Mouse (Mus musculus) hindbrain, embryonic 11.5 days (tissue): ENCODE measurements around the gene Spata2. TPM values are rescaled to one million over a fixed set of nuclear protein-coding genes. Genes with fewer than 3 reads are reported as not detected.

Source experiments
- ATAC-seq: fragments of 200-750 bp; cut with Nextera tagmentation; 2 replicates; pipeline ENCODE4 v1.8.0; 2017; ENCODE audit warnings: mild to moderate bottlenecking, moderate TSS enrichment, moderate library complexity; ENCODE audit not compliant: low FRiP score
- DNase-seq: peaks from one replicate; pipeline ENCODE4 v3.0.0-alpha.2; 2015; ENCODE audit warnings: low spot score
- H3K27ac ChIP-seq: fragments of 300-500 bp; sonication (generic); 2 replicates; pipeline ENCODE4 v1.5.1; 2014; ENCODE audit warnings: mild to moderate bottlenecking, low read depth, low read length
- H3K27me3 ChIP-seq: fragments of 300-500 bp; sonication (generic); 2 replicates; pipeline ENCODE4 v1.6.1; 2014; ENCODE audit warnings: mild to moderate bottlenecking, low read length, moderate library complexity, mixed read lengths; ENCODE audit not compliant: control insufficient read depth, insufficient read depth
- H3K36me3 ChIP-seq: fragments of 300-500 bp; sonication (generic); 2 replicates; pipeline ENCODE4 v1.6.1; 2014; ENCODE audit warnings: mild to moderate bottlenecking, low read length, moderate library complexity, mixed read lengths; ENCODE audit not compliant: control insufficient read depth, insufficient read depth
- H3K4me1 ChIP-seq: fragments of 300-500 bp; sonication (generic); replicated peaks from 2 replicates; pipeline ENCODE4 v1.6.1; 2014; ENCODE audit warnings: low read length, mixed read lengths; ENCODE audit not compliant: control insufficient read depth, insufficient read depth
- H3K4me2 ChIP-seq: fragments of 300-500 bp; sonication (generic); replicated peaks from 2 replicates; pipeline ENCODE4 v1.6.1; 2014; ENCODE audit warnings: mild to moderate bottlenecking, low read depth, low read length
- H3K4me3 ChIP-seq: fragments of 300-500 bp; sonication (generic); 2 replicates; pipeline ENCODE4 v1.5.1; 2014; ENCODE audit warnings: low read depth, low read length
- H3K9ac ChIP-seq: fragments of 300-500 bp; sonication (generic); 2 replicates; pipeline ENCODE4 v1.6.1; 2014; ENCODE audit warnings: low read depth, low read length
- H3K9me3 ChIP-seq: fragments of 300-500 bp; sonication (generic); 2 replicates; pipeline ENCODE4 v1.6.1; 2016; ENCODE audit warnings: low read length; ENCODE audit not compliant: control insufficient read depth
- WGBS: fragments of 180-500 bp; shearing (Covaris S2); extraction: QIAGEN DNeasy Blood & Tissue Kit; methylation state at CpG from one replicate; pipeline ENCODE4 v1.1.7; 2014; 5-methylcytosine and 5-hydroxymethylcytosine counted together
- polyA plus RNA-seq: library from polyadenylated mRNA; unstranded; fragments of >200 nt; fragmentation: Nextera tagmentation; extraction: Ambion mirVana; gene quantifications from 2 replicates; pipeline ENCODE4 v1.2.1, GENCODE M21; 2014

The Spata2 gene
- polyA plus RNA-seq, 1 experiment from 2014 or later = 13.5 TPM

DNA sequence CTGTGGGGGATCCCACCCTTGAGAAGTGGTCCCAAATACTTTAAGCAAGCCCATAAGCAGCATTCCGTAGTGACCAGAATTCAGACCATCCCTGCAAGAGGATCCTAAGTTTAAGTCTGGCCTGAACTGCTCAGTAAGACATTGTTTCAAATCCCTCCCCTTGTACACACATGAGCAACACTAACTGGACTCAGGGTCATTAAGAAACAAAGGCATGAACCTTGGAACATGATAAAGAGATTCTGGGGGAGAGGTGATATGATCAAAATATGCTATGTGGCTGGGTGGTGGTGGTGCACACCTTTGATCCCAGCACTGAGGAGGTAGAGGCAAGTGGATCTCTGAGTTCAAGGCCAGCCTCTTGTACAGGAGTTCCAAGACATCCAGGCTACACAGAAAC lies 13.2 kb downstream of the Spata2 start:
- no peak for ATAC-seq
- Histone ChIP-seq H3K4me3 (no peak overlapping the region), H3K4me1 (peaks cover 3% of the 10 kb centered on the region; the same call in 1 of the 2 replicates), H3K4me2 (no peak overlapping the region), H3K27ac (no peak overlapping the region), H3K27me3 (no peaks in the 10 kb centered on the region), H3K9me3 (no peaks in the 10 kb centered on the region), H3K9ac (no peak overlapping the region), H3K36me3 (0 out of 2 replicates have a peak, but pooled peaks cover 4% of the 10 kb centered on the region)
- no peak for DNase-seq
- WGBS = 90% methylated on average over 1 of the region's 1 CpGs

- Histone ChIP-seq H3K4me3 (no peak overlapping the region), H3K27me3 (no peaks in the 10 kb centered on the region), H3K9me3 (no peaks in the 10 kb centered on the region), H3K9ac (no peak overlapping the region), H3K27ac (no peak overlapping the region), H3K36me3 (0 out of 2 replicates have a peak, but pooled peaks cover 2% of the 10 kb centered on the region), H3K4me2 (no peak overlapping the region), H3K4me1 (peaks cover 3% of the 10 kb centered on the region; the same call in 1 of the 2 replicates)
- DNase-seq = no peak
- 52% methylated on average over 2 of the region's 2 CpGs for WGBS
- ATAC-seq = no peak
Measured at GRCm38 (mm10) chr2:167478128-167478527, 14.6 kb downstream of the Spata2 start.

GRCm38 (mm10) chr2:167476762-167477161 lies 15.9 kb downstream of the Spata2 start:
- no peak overlapping the region for H3K4me3 ChIP-seq
- H3K4me2 ChIP-seq = no peak overlapping the region
- 0 out of 2 replicates have a peak, but pooled peaks cover 5% of the 10 kb centered on the region for H3K36me3 ChIP-seq
- H3K27me3 ChIP-seq = no peaks in the 10 kb centered on the region
- H3K9ac ChIP-seq = no peak overlapping the region; the same call in 1 of the 2 replicates
- 0 out of 2 replicates have a peak overlapping the region, but pooled peaks have one; percentile 53 for H3K27ac ChIP-seq
- no peaks in the 10 kb centered on the region for H3K9me3 ChIP-seq
- no peak for ATAC-seq
- 74% methylated on average over 4 of the region's 4 CpGs for WGBS
- H3K4me1 ChIP-seq = peaks cover 3% of the 10 kb centered on the region; the same call in 1 of the 2 replicates
- no peak for DNase-seq

- ATAC-seq (peak; percentile 38; the same call in 1 of the 2 replicates), DNase-seq (peak; percentile 37)
- Histone ChIP-seq H3K27me3 (no peaks in the 10 kb centered on the region), H3K4me2 (no peak overlapping the region), H3K27ac (peak overlapping the region; percentile 60; the same call in 1 of the 2 replicates), H3K9ac (peak overlapping the region; percentile 16; the same call in 1 of the 2 replicates), H3K4me3 (no peak overlapping the region), H3K4me1 (peaks cover 3% of the 10 kb centered on the region; the same call in 1 of the 2 replicates), H3K36me3 (0 out of 2 replicates have a peak, but pooled peaks cover 7% of the 10 kb centered on the region), H3K9me3 (no peaks in the 10 kb centered on the region)
- 23% methylated on average over 7 of the region's 7 CpGs for WGBS
Measured at GRCm38 (mm10) chr2:167476200-167476688, 16.4 kb downstream of the Spata2 start.

GRCm38 (mm10) chr2:167475596-167475995 lies 17.1 kb downstream of the Spata2 start:
- no peak for ATAC-seq
- DNase-seq = no peak
- H3K4me2 ChIP-seq = no peak overlapping the region
- H3K27ac ChIP-seq = no peak overlapping the region
- H3K36me3 ChIP-seq = 0 out of 2 replicates have a peak, but pooled peaks cover 7% of the 10 kb centered on the region
- 83% methylated on average over 5 of the region's 5 CpGs for WGBS
- H3K9ac ChIP-seq = no peak overlapping the region; the same call in 1 of the 2 replicates
- no peak overlapping the region for H3K4me3 ChIP-seq
- peaks cover 3% of the 10 kb centered on the region; the same call in 1 of the 2 replicates for H3K4me1 ChIP-seq
- no peaks in the 10 kb centered on the region for H3K27me3 ChIP-seq
- H3K9me3 ChIP-seq = no peaks in the 10 kb centered on the region

DNA sequence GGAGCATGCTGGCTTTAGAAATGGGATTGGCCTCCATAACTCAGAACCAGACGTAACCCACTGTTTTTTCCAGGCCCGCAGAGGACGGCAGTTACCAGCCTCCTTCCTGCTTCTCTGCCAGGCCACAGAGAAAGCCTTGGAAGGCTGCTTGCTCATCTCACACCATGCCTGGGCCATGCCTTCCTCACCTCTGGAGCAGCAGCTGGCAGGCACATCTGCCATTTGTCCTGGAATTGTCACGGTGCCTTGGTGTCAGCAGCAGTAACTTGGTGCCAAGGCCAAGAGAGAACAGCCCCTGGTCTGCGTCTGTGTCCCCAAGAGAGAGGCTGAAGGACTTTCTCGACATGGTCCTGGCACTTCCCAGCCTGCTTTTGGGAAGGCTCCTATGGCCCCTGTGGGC lies 18.5 kb downstream of the Spata2 start:
- Histone ChIP-seq H3K27me3 (no peaks in the 10 kb centered on the region), H3K9ac (no peak overlapping the region), H3K4me2 (no peak overlapping the region), H3K4me1 (peaks cover 3% of the 10 kb centered on the region; the same call in 1 of the 2 replicates), H3K27ac (no peak overlapping the region), H3K36me3 (0 out of 2 replicates have a peak, but pooled peaks cover 7% of the 10 kb centered on the region), H3K9me3 (no peaks in the 10 kb centered on the region), H3K4me3 (no peak overlapping the region)
- WGBS = 94% methylated on average over 6 of the region's 6 CpGs
- no peak for ATAC-seq
- no peak for DNase-seq

- 0 out of 2 replicates have a peak, but pooled peaks cover 7% of the 10 kb centered on the region for H3K36me3 ChIP-seq
- H3K9ac ChIP-seq = no peak overlapping the region
- peaks cover 3% of the 10 kb centered on the region; the same call in 1 of the 2 replicates for H3K4me1 ChIP-seq
- H3K27me3 ChIP-seq = no peaks in the 10 kb centered on the region
- no peak overlapping the region for H3K4me2 ChIP-seq
- DNase-seq (no peak), ATAC-seq (no peak)
- H3K9me3 ChIP-seq = no peaks in the 10 kb centered on the region
- 92% methylated on average over 6 of the region's 6 CpGs for WGBS
- H3K4me3 ChIP-seq = no peak overlapping the region
- H3K27ac ChIP-seq = no peak overlapping the region
Measured at GRCm38 (mm10) chr2:167471585-167471984, 21.1 kb downstream of the Spata2 start.

DNA sequence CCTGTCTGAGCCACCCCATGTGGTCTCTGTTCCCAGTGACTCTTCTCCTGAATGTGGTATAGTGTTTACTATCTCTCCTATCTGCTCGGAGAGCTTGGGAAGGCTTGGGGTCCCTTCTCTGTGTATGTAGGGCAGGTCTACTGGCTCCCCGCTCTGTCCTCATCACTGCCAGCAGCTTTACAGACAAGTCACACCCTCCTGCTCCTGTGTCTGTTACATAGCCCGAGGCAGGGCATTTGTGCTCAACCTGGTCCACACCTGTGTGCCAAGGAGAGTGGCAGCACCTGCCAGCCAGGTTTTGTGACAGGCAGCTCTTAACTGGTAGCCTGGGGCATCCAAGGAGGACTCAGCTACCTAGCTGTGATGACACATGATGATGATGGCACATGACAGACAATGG lies 22.1 kb downstream of the Spata2 start:
- Histone ChIP-seq H3K4me3 (no peak overlapping the region), H3K4me1 (no peaks in the 10 kb centered on the region), H3K9me3 (no peaks in the 10 kb centered on the region), H3K27me3 (no peaks in the 10 kb centered on the region), H3K27ac (no peak overlapping the region), H3K9ac (no peak overlapping the region), H3K4me2 (no peak overlapping the region), H3K36me3 (0 out of 2 replicates have a peak, but pooled peaks cover 7% of the 10 kb centered on the region)
- no peak for ATAC-seq
- DNase-seq = no peak
- WGBS = 95% methylated on average over 3 of the region's 3 CpGs

- Histone ChIP-seq H3K36me3 (0 out of 2 replicates have a peak, but pooled peaks cover 5% of the 10 kb centered on the region), H3K4me1 (no peaks in the 10 kb centered on the region), H3K4me3 (no peak overlapping the region), H3K9me3 (no peaks in the 10 kb centered on the region), H3K27ac (no peak overlapping the region), H3K4me2 (no peak overlapping the region), H3K9ac (no peak overlapping the region), H3K27me3 (no peaks in the 10 kb centered on the region)
- no peak for ATAC-seq
- 88% methylated on average over 6 of the region's 6 CpGs for WGBS
- no peak for DNase-seq
Measured at GRCm38 (mm10) chr2:167468444-167468843, 24.2 kb downstream of the Spata2 start.
